Mouse (Mus musculus) forebrain, embryonic 10.5 days (tissue): Measurements from ENCODE around the gene Tssc4. TPM values are rescaled to one million over a fixed set of nuclear protein-coding genes. Genes with fewer than 3 reads are reported as not detected.

Experiments used
- DNase-seq: peaks from one replicate; pipeline ENCODE4 v3.0.0-alpha.2; 2017; ENCODE audit warnings: low spot score; ENCODE audit errors: extremely low spot score
- H3K27ac ChIP-seq: fragments of 300-500 bp; sonication (generic); 2 replicates; pipeline ENCODE4 v1.5.1; 2016; ENCODE audit warnings: mild to moderate bottlenecking
- H3K27me3 ChIP-seq: fragments of 300-500 bp; sonication (generic); 2 replicates; pipeline ENCODE4 v1.6.1; 2016; ENCODE audit warnings: mild to moderate bottlenecking; ENCODE audit not compliant: poor library complexity, severe bottlenecking
- H3K36me3 ChIP-seq: fragments of 300-500 bp; sonication (generic); replicated peaks from 2 replicates; pipeline ENCODE4 v1.6.1; 2016; ENCODE audit warnings: mild to moderate bottlenecking, moderate library complexity
- H3K4me1 ChIP-seq: fragments of 300-500 bp; sonication (generic); 2 replicates; pipeline ENCODE4 v1.6.1; 2016
- H3K4me3 ChIP-seq: fragments of 300-500 bp; sonication (generic); 2 replicates; pipeline ENCODE4 v1.5.1; 2016; ENCODE audit warnings: mild to moderate bottlenecking, moderate library complexity
- H3K9me3 ChIP-seq: fragments of 300-500 bp; sonication (generic); 2 replicates; pipeline ENCODE4 v1.6.1; 2016; ENCODE audit warnings: mild to moderate bottlenecking, moderate library complexity
- WGBS: fragments of 180-500 bp; shearing (Covaris S2); methylation state at CpG from one replicate; pipeline ENCODE4 v1.1.7; 2016; 5-methylcytosine and 5-hydroxymethylcytosine counted together
- polyA plus RNA-seq: library from polyadenylated mRNA; unstranded; fragments of >200 nt; fragmentation: Nextera tagmentation; extraction: Ambion mirVana; gene quantifications from 2 replicates; pipeline ENCODE4 v1.2.1, GENCODE M21; 2016

Tssc4 gene
- polyA plus RNA-seq, 1 experiment from 2014 or later, result 132 TPM

DNA sequence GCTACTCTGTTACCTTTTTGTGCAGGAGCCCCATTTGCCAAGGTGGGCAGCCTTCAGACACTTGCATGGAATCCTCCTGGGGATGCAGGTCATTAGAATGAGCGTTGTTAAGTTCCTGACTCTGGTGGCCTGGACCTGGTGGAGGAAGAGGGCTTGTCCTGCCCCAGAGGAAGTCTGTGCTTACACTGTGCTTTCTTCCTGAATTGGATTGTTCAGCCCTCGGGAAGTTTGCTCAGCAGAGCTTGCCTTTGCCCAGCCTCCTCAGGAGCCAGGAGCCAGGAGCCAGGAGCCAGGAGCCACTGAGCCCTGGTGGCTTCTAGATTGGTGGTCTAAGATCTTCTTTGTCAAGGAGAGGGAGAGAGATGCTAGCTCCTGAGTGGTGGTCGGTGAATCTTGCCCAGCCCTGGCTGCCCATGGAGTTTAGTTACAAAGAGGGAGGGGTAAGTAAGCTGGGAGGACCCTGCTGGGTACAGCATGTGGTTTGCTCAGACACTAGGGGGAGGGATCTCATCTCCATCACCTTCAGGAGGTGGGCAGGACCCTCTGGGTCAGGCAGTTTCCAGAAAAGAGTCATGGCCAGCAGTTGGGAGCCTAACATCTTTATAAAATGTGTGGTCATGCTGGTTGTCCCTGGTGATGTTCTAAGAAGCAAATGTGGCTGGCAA lies 40.1 kb downstream of the Tssc4 start:
- H3K27me3 ChIP-seq, result peaks cover 79% of the 10 kb centered on the region
- no peak for DNase-seq
- no peaks in the 10 kb centered on the region for H3K36me3 ChIP-seq
- H3K9me3 ChIP-seq, result peaks cover under 1% of the 10 kb centered on the region; the same call in 1 of the 2 replicates
- WGBS, result 34% methylated on average over 3 of the region's 3 CpGs
- no peak overlapping the region; the same call in 1 of the 2 replicates for H3K27ac ChIP-seq
- H3K4me3 ChIP-seq, result no peak overlapping the region
- H3K4me1 ChIP-seq, result peaks cover 26% of the 10 kb centered on the region

DNA sequence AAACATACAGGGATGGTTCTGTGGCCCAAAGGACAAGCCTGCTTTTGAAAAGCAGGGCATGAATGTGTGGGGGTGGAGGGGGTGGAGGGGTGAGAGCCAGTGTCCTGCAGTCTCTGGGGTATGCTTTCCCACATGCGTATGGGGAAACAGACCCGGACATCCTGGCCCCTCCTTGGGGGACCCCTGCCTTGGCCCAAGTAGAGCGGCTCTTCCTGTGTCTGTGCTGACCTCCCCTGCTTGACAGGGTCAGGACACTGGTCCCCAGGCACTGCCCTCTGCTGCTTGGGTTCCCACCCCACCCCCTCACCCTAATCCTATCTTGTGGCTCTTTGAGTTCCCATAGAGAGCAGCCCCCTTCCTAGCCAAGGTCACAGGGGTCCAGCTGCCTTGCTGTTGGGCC lies 40.6 kb downstream of the Tssc4 start:
- Histone ChIP-seq H3K36me3 (no peaks in the 10 kb centered on the region), H3K27me3 (peaks cover 73% of the 10 kb centered on the region), H3K9me3 (peaks cover 6% of the 10 kb centered on the region; the same call in 1 of the 2 replicates), H3K4me1 (peaks cover 26% of the 10 kb centered on the region), H3K27ac (no peak overlapping the region; the same call in 1 of the 2 replicates), H3K4me3 (no peak overlapping the region)
- DNase-seq, result no peak
- 50% methylated on average over 3 of the region's 3 CpGs for WGBS

DNA sequence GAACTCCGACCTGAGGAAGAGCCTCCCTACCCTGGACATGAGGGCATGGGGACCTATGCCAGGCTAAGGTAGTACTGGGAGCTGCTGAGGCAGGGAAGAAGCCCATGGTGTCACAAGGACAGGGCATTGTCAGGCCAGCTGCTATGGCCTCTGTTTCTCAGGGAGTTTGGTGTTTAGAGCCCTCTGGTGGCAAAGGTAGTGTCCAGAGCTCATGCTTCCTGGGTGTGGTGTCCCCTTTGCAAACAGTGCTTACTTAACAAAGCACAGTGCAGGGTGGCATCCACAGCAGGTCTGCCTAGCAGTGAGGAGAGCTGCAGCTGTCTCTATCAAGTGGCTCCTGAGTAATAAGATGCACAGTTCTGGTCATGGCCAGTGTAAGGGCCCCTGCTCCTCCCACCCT lies 41.8 kb downstream of the Tssc4 start:
- no peak overlapping the region for H3K27ac ChIP-seq
- no peak for DNase-seq
- 73% methylated on average over 1 of the region's 1 CpGs for WGBS
- H3K36me3 ChIP-seq, result no peaks in the 10 kb centered on the region
- peaks cover 26% of the 10 kb centered on the region for H3K4me1 ChIP-seq
- H3K27me3 ChIP-seq, result peaks cover 62% of the 10 kb centered on the region
- peaks cover 10% of the 10 kb centered on the region; the same call in 1 of the 2 replicates for H3K9me3 ChIP-seq
- H3K4me3 ChIP-seq, result no peak overlapping the region

DNA sequence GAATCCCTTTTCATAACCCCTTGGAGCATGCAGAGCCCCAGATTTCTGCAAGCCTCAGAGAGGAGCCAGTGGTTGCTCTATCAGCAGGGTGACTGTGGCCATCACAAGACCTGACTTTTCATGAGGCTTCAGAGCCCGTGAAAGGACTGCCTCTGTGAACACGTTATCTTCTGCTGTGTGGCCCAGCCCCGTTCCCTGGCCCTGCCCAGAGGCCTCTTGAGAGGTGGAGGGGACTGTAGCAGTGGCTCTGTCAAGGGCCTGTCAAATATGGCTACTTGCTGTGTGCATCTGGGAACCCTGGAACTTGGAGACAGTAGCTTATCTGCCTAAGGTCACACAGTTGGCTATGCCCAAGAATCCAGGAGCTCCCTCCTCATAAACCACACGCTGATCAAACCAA lies 42.7 kb downstream of the Tssc4 start:
- H3K4me1 ChIP-seq, result peaks cover 24% of the 10 kb centered on the region
- peaks cover 10% of the 10 kb centered on the region; the same call in 1 of the 2 replicates for H3K9me3 ChIP-seq
- no peak overlapping the region for H3K27ac ChIP-seq
- no peak overlapping the region for H3K4me3 ChIP-seq
- 65% methylated on average over 4 of the region's 4 CpGs for WGBS
- no peaks in the 10 kb centered on the region for H3K36me3 ChIP-seq
- peaks cover 53% of the 10 kb centered on the region for H3K27me3 ChIP-seq
- no peak for DNase-seq

DNA sequence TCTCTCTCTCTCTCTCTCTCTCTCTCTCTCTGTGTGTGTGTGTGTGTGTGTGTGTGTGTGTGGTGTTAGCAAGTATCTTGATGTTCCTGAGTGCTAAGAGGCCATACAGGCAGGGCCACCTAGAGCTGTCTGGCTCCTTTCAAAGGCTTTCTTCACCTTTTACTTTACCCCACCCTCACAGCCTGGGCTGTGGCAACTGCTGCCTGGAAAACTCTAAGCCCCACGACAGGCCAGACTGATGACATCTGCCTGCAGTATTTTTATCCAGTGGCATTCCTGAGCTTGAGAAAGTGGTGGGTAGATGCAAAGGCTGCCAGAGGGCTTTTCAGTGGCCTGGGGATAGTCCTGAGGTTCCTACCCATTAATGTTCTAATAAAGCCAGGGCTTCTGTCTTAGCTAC lies 43.3 kb downstream of the Tssc4 start:
- H3K27me3 ChIP-seq, result peaks cover 46% of the 10 kb centered on the region
- peaks cover 18% of the 10 kb centered on the region for H3K4me1 ChIP-seq
- peaks cover 10% of the 10 kb centered on the region; the same call in 1 of the 2 replicates for H3K9me3 ChIP-seq
- H3K4me3 ChIP-seq, result no peak overlapping the region
- H3K27ac ChIP-seq, result no peak overlapping the region
- WGBS, result 39% methylated on average over 1 of the region's 1 CpGs
- DNase-seq, result no peak
- no peaks in the 10 kb centered on the region for H3K36me3 ChIP-seq

DNA sequence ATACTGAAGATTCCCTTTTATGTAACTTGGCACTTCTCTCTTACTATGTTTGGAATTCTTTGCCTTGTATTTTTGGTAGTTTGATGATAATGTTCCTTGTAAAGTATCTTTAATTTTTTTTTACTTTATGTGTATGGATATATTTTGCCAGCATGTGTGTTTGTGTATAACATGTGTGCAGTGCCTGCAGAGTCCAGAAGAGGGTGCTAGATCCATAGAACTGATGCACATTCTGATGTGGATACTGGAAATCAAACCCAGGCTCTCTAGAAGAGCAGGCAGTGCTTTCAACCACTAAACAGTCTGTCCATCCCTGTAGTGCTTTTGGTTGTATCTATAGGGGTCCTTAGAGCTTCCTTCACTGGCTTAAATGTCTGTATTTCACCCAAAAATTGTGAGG lies 45.7 kb downstream of the Tssc4 start:
- Histone ChIP-seq H3K4me1 (peaks cover 13% of the 10 kb centered on the region), H3K27ac (no peak overlapping the region), H3K27me3 (peaks cover 22% of the 10 kb centered on the region), H3K4me3 (no peak overlapping the region), H3K36me3 (no peaks in the 10 kb centered on the region), H3K9me3 (peaks cover 10% of the 10 kb centered on the region; the same call in 1 of the 2 replicates)
- DNase-seq, result no peak

DNA sequence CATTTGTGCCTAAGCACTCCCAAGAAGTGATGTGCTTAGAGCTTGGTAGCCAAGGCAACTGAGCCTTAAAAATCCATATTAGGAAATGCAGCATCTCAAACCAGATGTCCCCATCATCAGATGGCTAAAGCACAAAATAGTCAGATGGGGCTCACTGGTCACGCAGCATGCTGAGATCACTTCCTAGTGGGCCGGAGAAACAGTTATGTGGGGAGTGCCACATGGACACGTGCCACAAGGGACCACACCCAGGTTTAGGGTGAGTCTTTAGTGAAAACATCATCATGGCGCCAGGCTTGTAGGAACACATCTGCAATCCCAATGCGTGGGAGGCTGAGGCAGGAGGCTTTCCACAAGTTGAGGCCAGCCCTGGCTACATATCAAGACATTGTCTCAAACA lies 47.5 kb downstream of the Tssc4 start:
- H3K36me3 ChIP-seq, result no peaks in the 10 kb centered on the region
- 87% methylated on average over 5 of the region's 5 CpGs for WGBS

DNA sequence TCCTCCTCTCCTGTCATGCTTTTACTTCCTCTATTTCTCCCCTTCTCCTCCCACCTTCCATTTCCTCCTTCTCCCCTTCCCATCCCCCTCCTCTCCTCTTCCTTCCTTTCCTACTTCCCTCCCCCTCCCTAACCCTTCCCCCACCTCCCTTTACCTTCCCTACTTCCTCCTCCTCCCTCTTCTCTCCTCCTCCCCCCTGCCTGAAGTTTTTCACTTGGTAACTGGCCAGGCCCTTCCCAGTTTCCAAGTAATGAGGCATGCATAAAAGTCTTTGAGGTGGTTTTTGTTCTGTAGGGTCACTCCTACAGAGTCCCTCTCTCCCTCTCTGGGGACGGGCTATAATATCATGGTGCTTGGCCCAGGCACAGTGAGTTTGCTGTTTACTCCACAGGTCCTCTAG lies 50.4 kb downstream of the Tssc4 start:
- Histone ChIP-seq H3K36me3 (no peaks in the 10 kb centered on the region), H3K4me3 (no peak overlapping the region), H3K4me1 (peaks cover 41% of the 10 kb centered on the region), H3K27ac (0 out of 2 replicates have a peak overlapping the region, but pooled peaks have one; percentile 12), H3K9me3 (peaks cover 7% of the 10 kb centered on the region; the same call in 1 of the 2 replicates), H3K27me3 (no peaks in the 10 kb centered on the region)
- no peak for DNase-seq
- WGBS, result 28% methylated on average over 1 of the region's 1 CpGs

More for the DNA sequence above, 47.5 kb downstream of the Tssc4 start:
- Histone ChIP-seq H3K4me1 (peaks cover 20% of the 10 kb centered on the region), H3K27me3 (0 out of 2 replicates have a peak, but pooled peaks cover 5% of the 10 kb centered on the region), H3K27ac (no peak overlapping the region), H3K9me3 (peaks cover 10% of the 10 kb centered on the region; the same call in 1 of the 2 replicates), H3K4me3 (no peak overlapping the region)
- no peak for DNase-seq

DNA sequence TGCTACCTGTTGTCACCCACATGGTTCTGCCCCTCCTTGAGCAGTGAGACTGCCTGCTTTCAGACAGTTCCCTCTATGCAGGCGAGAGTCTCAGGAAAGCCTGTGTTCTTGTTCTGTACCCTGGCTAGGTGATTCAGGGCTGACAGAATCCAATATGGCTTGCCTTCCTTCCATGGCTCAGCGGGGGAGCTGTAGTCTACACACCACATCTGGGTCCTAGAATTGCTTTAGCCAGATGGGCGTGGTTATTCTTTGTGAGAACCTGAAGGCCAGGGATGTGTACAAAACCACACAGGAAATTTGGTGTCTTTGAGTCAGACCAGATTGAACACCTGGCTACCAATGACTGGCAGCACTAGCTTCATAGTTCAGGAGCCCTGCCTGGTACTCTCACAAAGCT lies 50.8 kb downstream of the Tssc4 start:
- peaks cover 3% of the 10 kb centered on the region; the same call in 1 of the 2 replicates for H3K9me3 ChIP-seq
- H3K4me3 ChIP-seq, result no peak overlapping the region
- DNase-seq, result no peak
- H3K36me3 ChIP-seq, result no peaks in the 10 kb centered on the region
- peaks cover 45% of the 10 kb centered on the region for H3K4me1 ChIP-seq
- no peaks in the 10 kb centered on the region for H3K27me3 ChIP-seq
- WGBS, result 81% methylated on average over 3 of the region's 3 CpGs
- peak overlapping the region; percentile 12; the same call in 1 of the 2 replicates for H3K27ac ChIP-seq

Other genes with a start within 250 kb of the Tssc4 start
- 10.9 and 11.9 TPM in 2 replicates for gene Th, start 138.1 kb upstream of the Tssc4 start, polyA plus RNA-seq
- gene Ascl2, start 100.0 kb upstream of the Tssc4 start, polyA plus RNA-seq, result 0.31 and 0.40 TPM in 2 replicates
- gene Tspan32, start 64.2 kb upstream of the Tssc4 start, polyA plus RNA-seq, result 6.0 and 6.8 TPM in 2 replicates
- 225 and 250 TPM in 2 replicates for gene Cd81, start 16.5 kb upstream of the Tssc4 start, polyA plus RNA-seq
- 0.36 and 0.90 TPM in 2 replicates for gene Trpm5, start 25.4 kb downstream of the Tssc4 start, polyA plus RNA-seq
- gene Kcnq1, start 37.1 kb downstream of the Tssc4 start, polyA plus RNA-seq, result 0.92 and 1.3 TPM in 2 replicates